Mouse (Mus musculus): ENCODE data around the gene Prnp.

The Prnp gene

GRCm38 (mm10) chr2:131948916-131949639 lies 39.4 kb downstream of the Prnp start:
- DNase-seq (ENCODE audit: low read depth, low spot score): no peak

GRCm38 (mm10) chr2:131949767-131950597 lies 40.3 kb downstream of the Prnp start:
- peak; percentile 59 for DNase-seq (ENCODE audit: low read depth, low spot score)

GRCm38 (mm10) chr2:131950598-131951095 lies 40.9 kb downstream of the Prnp start, which contains the start of gene Prnd:
Gene Prnd (plus strand): TSS chr2:131950861.
- DNase-seq (ENCODE audit: low read depth, low spot score): peak; percentile 71

- no peak for DNase-seq (ENCODE audit: low read depth, low spot score)
These were observed 42.7 kb downstream of the Prnp start for GRCm38 (mm10) chr2:131952456-131952855.

GRCm38 (mm10) chr2:131952961-131953538 lies 43.3 kb downstream of the Prnp start:
- DNase-seq (ENCODE audit: low read depth, low spot score): peak; percentile 45

- DNase-seq (ENCODE audit: low read depth, low spot score): no peak
These were observed 44.0 kb downstream of the Prnp start for GRCm38 (mm10) chr2:131953711-131954110.

GRCm38 (mm10) chr2:131954835-131955234 lies 45.1 kb downstream of the Prnp start:
- DNase-seq (ENCODE audit: low read depth, low spot score): peak; percentile 70

GRCm38 (mm10) chr2:131955264-131955663 lies 45.5 kb downstream of the Prnp start:
- peak; percentile 84 for DNase-seq (ENCODE audit: low read depth, low spot score)

GRCm38 (mm10) chr2:131956336-131957256 lies 46.9 kb downstream of the Prnp start:
- no peak for DNase-seq (ENCODE audit: low read depth, low spot score)

- DNase-seq (ENCODE audit: low read depth, low spot score): peak; percentile 61
These were observed 48.0 kb downstream of the Prnp start for GRCm38 (mm10) chr2:131957731-131958222.

- no peak for DNase-seq (ENCODE audit: low read depth, low spot score)
These were observed 51.9 kb downstream of the Prnp start for GRCm38 (mm10) chr2:131961671-131962070.

GRCm38 (mm10) chr2:131970597-131970996 lies 60.9 kb downstream of the Prnp start:
- DNase-seq (ENCODE audit: low read depth, low spot score): no peak

- no peak for DNase-seq (ENCODE audit: low read depth, low spot score)
These were observed 61.4 kb downstream of the Prnp start for GRCm38 (mm10) chr2:131971098-131971497.

- DNase-seq (ENCODE audit: low read depth, low spot score): no peak
These were observed 66.9 kb downstream of the Prnp start for GRCm38 (mm10) chr2:131976663-131977062.

- no peak for DNase-seq (ENCODE audit: low read depth, low spot score)
These were observed 71.1 kb downstream of the Prnp start for GRCm38 (mm10) chr2:131980866-131981265.

GRCm38 (mm10) chr2:131982546-131983196 lies 72.9 kb downstream of the Prnp start:
- DNase-seq (ENCODE audit: low read depth, low spot score): peak; percentile 77

GRCm38 (mm10) chr2:131987950-131988349 lies 78.2 kb downstream of the Prnp start:
- DNase-seq (ENCODE audit: low read depth, low spot score): no peak

All from ZHBTc4 (cell line).